Mouse (Mus musculus) gastrocnemius, postnatal 10 days (tissue): Measurements from ENCODE around the gene Nup155. TPM values are rescaled to one million over a fixed set of nuclear protein-coding genes. Genes with fewer than 3 reads are reported as not detected.
A peak's percentile ranks its signal among the peaks of the same experiment; 100 is the strongest.
"Not testable (repeated sequence)": the region's sequence is repeated elsewhere in the genome, so short reads cannot be mapped to it uniquely, and the experiment has no call there.

Experiments used
- DNase-seq: peaks from one replicate; pipeline ENCODE4 v3.0.0; 2021; ENCODE audit warnings: mixed read lengths
- long read RNA-seq, 2 experiments: library from polyadenylated mRNA; stranded (forward); transcript quantifications; one replicate each; pipeline ENCODE4 v2.0.0; 2021
- total RNA-seq, 2 experiments: library from RNA; stranded (reverse); gene quantifications; 2 replicates each; pipeline ENCODE4 v1.2.3; 2021

The Nup155 gene
- 10 to 100 TPM; 10.8 to 15.0 TPM for total RNA-seq
- long read RNA-seq, experiment 1, full-length matches to known transcripts, result 5 of 7 reads
- long read RNA-seq, experiment 1, partial matches to known transcripts, result 0 of 7 reads
- long read RNA-seq, experiment 1, other reads (novel, unspliced or antisense), result 2 of 7 reads
- long read RNA-seq, experiment 2, full-length matches to known transcripts, result 6 of 8 reads
- long read RNA-seq, experiment 2, partial matches to known transcripts, result 1 of 8 reads
- long read RNA-seq, experiment 2, other reads (novel, unspliced or antisense), result 1 of 8 reads

GRCm38 (mm10) chr15:8108966-8109743, at the start of gene Nup155:
Gene Nup155, plus strand, starts transcription at chr15:8109273.
- peak; percentile 93 for DNase-seq

- no peak for DNase-seq
Measured at GRCm38 (mm10) chr15:8065221-8065620, 43.9 kb upstream of the Nup155 start.

- DNase-seq, result not testable (repeated sequence)
Measured at GRCm38 (mm10) chr15:8073159-8073558, 35.9 kb upstream of the Nup155 start.

- DNase-seq, result no peak
Measured at GRCm38 (mm10) chr15:8082139-8082538, 26.9 kb upstream of the Nup155 start.

GRCm38 (mm10) chr15:8087293-8087692, 21.8 kb upstream of the Nup155 start:
- DNase-seq, result no peak

GRCm38 (mm10) chr15:8088715-8089114, 20.4 kb upstream of the Nup155 start:
- DNase-seq, result no peak

- no peak for DNase-seq
Measured at GRCm38 (mm10) chr15:8090685-8091084, 18.4 kb upstream of the Nup155 start.

- DNase-seq, result not testable (repeated sequence)
Measured at GRCm38 (mm10) chr15:8092668-8093067, 16.4 kb upstream of the Nup155 start.

GRCm38 (mm10) chr15:8097853-8098252, 11.2 kb upstream of the Nup155 start:
- peak; percentile 27 for DNase-seq

- DNase-seq, result peak; percentile 99
Measured at GRCm38 (mm10) chr15:8098774-8099749, 10.0 kb upstream of the Nup155 start, which contains the start of gene Wdr70. Gene Wdr70, minus strand, starts transcription at chr15:8099209.

- not testable (repeated sequence) for DNase-seq
Measured at GRCm38 (mm10) chr15:8101975-8102542, 7.0 kb upstream of the Nup155 start.

- no peak for DNase-seq
Measured at GRCm38 (mm10) chr15:8108360-8108965, 610 bp upstream of the Nup155 start.

GRCm38 (mm10) chr15:8109782-8110181, 709 bp downstream of the Nup155 start:
- DNase-seq, result no peak

- no peak for DNase-seq
Measured at GRCm38 (mm10) chr15:8129281-8129680, 20.2 kb downstream of the Nup155 start.

- DNase-seq, result no peak
Measured at GRCm38 (mm10) chr15:8131268-8131667, 22.2 kb downstream of the Nup155 start.

- no peak for DNase-seq
Measured at GRCm38 (mm10) chr15:8131761-8132160, 22.7 kb downstream of the Nup155 start.

GRCm38 (mm10) chr15:8135606-8136005, 26.5 kb downstream of the Nup155 start:
- DNase-seq, result no peak

GRCm38 (mm10) chr15:8161841-8162240, 52.8 kb downstream of the Nup155 start:
- DNase-seq, result no peak

GRCm38 (mm10) chr15:8168591-8169265, 59.7 kb downstream of the Nup155 start, which contains the start of gene Cplane1:
Gene Cplane1, plus strand, starts transcription at chr15:8169106.
- peak; percentile 98 for DNase-seq

GRCm38 (mm10) chr15:8169266-8169746, 60.2 kb downstream of the Nup155 start:
- no peak for DNase-seq

GRCm38 (mm10) chr15:8189563-8189962, 80.5 kb downstream of the Nup155 start:
- no peak for DNase-seq
